Mouse (Mus musculus) gonadal fat pad, adult 2 months (tissue): ENCODE data around the gene Shpk. TPM values are rescaled to one million over a fixed set of nuclear protein-coding genes. Genes with fewer than 3 reads are reported as not detected.

Experiments
- DNase-seq: peaks from one replicate; pipeline ENCODE4 v3.0.0-alpha.2; 2012; ENCODE audit warnings: low read depth
- polyA plus RNA-seq: library from polyadenylated mRNA; depleted of rRNA; stranded (reverse); fragments of >200 nt; gene quantifications from 2 replicates; pipeline ENCODE4 v1.2.3, GENCODE M21; 2012; rRNA removed

The Shpk gene
- polyA plus RNA-seq, 1 experiment = 11.8 TPM

DNA sequence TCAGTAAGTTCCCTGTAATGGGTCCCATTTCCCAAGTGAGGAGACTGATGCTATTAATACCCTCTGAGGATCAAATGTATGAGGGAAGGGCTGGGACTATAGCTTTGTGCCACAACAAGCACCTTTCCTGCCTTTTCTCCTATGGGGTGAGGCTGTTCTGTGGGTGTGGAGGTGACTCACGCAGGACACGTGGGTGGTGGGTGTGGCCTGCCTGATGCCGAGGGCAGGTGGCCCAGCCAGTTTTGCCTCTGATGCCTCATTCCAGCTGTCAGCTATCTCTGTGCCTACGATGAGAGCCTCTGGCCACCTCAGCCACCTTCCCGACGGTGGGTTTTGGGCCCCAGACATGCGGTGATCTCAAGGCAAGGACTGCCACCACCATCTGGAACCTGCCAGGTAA is 68.0 kb downstream of the Shpk start, which contains the start of gene Trpv3:
Gene Trpv3 (plus strand): TSS at position 122 of the 400 bp plus-strand sequence.
- peak; percentile 56 for DNase-seq

Other genes starting within 250 kb of the Shpk start
- gene Atp2a3, start 238.3 kb upstream of the Shpk start, polyA plus RNA-seq = 22.5 and 46.2 TPM in 2 replicates
- gene P2rx1, start 200.4 kb upstream of the Shpk start, polyA plus RNA-seq = 18.8 and 30.3 TPM in 2 replicates
- gene Camkk1, start 180.5 kb upstream of the Shpk start, polyA plus RNA-seq = 6.5 and 6.8 TPM in 2 replicates
- 2.4 and 2.9 TPM in 2 replicates for gene Ncbp3, start 151.7 kb upstream of the Shpk start, polyA plus RNA-seq
- 4.4 and 5.6 TPM in 2 replicates for gene Itgae, start 108.9 kb upstream of the Shpk start, polyA plus RNA-seq
- gene Haspin, start 61.2 kb upstream of the Shpk start, polyA plus RNA-seq = 0.66 and 1.3 TPM in 2 replicates
- 1.8 TPM in 2 replicates for gene P2rx5, start 39.0 kb upstream of the Shpk start, polyA plus RNA-seq
- gene Emc6, start 22.4 kb upstream of the Shpk start, polyA plus RNA-seq = 45.7 and 63.7 TPM in 2 replicates
- gene Tax1bp3, start 22.4 kb upstream of the Shpk start, polyA plus RNA-seq = 75.6 and 105 TPM in 2 replicates
- 21.1 and 21.7 TPM in 2 replicates for gene Ctns, start 418 bp upstream of the Shpk start, polyA plus RNA-seq
- gene Trpv1, start 34.8 kb downstream of the Shpk start, polyA plus RNA-seq = 3.6 and 4.5 TPM in 2 replicates
- gene Trpv3, start 67.9 kb downstream of the Shpk start, polyA plus RNA-seq = 0.18 and 0.25 TPM in 2 replicates
- 8.6 and 12.7 TPM in 2 replicates for gene Aspa, start 130.1 kb downstream of the Shpk start, polyA plus RNA-seq
- gene Gm49340, start 130.3 kb downstream of the Shpk start, polyA plus RNA-seq = 0.04 TPM in 1 of 2 replicates, not detected in the other
- gene Spata22, start 130.3 kb downstream of the Shpk start, polyA plus RNA-seq = 0.19 and 0.22 TPM in 2 replicates
- 0.23 and 0.34 TPM in 2 replicates for gene Olfr20, start 151.3 kb downstream of the Shpk start, polyA plus RNA-seq
- gene Olfr376, start 171.8 kb downstream of the Shpk start, polyA plus RNA-seq = not detected in 2 replicates
- gene Olfr1, start 200.2 kb downstream of the Shpk start, polyA plus RNA-seq = not detected in 2 replicates
- not detected in 2 replicates for gene Olfr378, start 229.0 kb downstream of the Shpk start, polyA plus RNA-seq